Mouse (Mus musculus) stomach, embryonic 14.5 days (tissue): ENCODE data around the gene Slc29a4. TPM values are rescaled to one million over a fixed set of nuclear protein-coding genes. Genes with fewer than 3 reads are reported as not detected.

Experiments used
- ATAC-seq: fragments of 200-750 bp; cut with Nextera tagmentation; 2 replicates; pipeline ENCODE4 v1.8.0; 2017; ENCODE audit warnings: low read depth, moderate TSS enrichment; ENCODE audit not compliant: insufficient number of reproducible peaks, insufficient read depth, low FRiP score
- H3K27ac ChIP-seq: fragments of 300-500 bp; sonication (generic); 2 replicates; pipeline ENCODE4 v1.5.1; 2014; ENCODE audit warnings: mild to moderate bottlenecking, low read length, moderate library complexity, mixed read lengths
- H3K27me3 ChIP-seq: fragments of 300-500 bp; sonication (generic); 2 replicates; pipeline ENCODE4 v1.6.1; 2014; ENCODE audit warnings: low read length, control low read depth, mixed read lengths; ENCODE audit not compliant: control insufficient read depth, insufficient read depth
- H3K36me3 ChIP-seq: fragments of 300-500 bp; sonication (generic); 2 replicates; pipeline ENCODE4 v1.6.1; 2014; ENCODE audit warnings: mild to moderate bottlenecking, control low read depth, low read length, moderate library complexity, mixed read lengths; ENCODE audit not compliant: control insufficient read depth, insufficient read depth
- H3K4me1 ChIP-seq: fragments of 300-500 bp; sonication (generic); 2 replicates; pipeline ENCODE4 v1.6.1; 2014; ENCODE audit warnings: low read length, control low read depth, mixed read lengths; ENCODE audit not compliant: control insufficient read depth, insufficient read depth
- H3K4me2 ChIP-seq: fragments of 300-500 bp; sonication (generic); replicated peaks from 2 replicates; pipeline ENCODE4 v1.6.1; 2014; ENCODE audit warnings: low read depth, low read length, control low read depth
- H3K4me3 ChIP-seq: fragments of 300-500 bp; sonication (generic); 2 replicates; pipeline ENCODE4 v1.5.1; 2014; ENCODE audit warnings: low read depth, low read length, control low read depth
- H3K9ac ChIP-seq: fragments of 300-500 bp; sonication (generic); replicated peaks from 2 replicates; pipeline ENCODE4 v1.6.1; 2014; ENCODE audit warnings: low read depth, mild to moderate bottlenecking, control low read depth, low read length, moderate library complexity, mixed read lengths
- H3K9me3 ChIP-seq: fragments of 300-500 bp; sonication (generic); 2 replicates; pipeline ENCODE4 v1.6.1; 2016; ENCODE audit warnings: low read depth, low read length, control low read depth; ENCODE audit not compliant: control insufficient read depth
- WGBS: fragments of 180-500 bp; shearing (Covaris S2); extraction: QIAGEN DNeasy Blood & Tissue Kit; methylation state at CpG from one replicate; pipeline ENCODE4 v1.1.7; 2014; 5-methylcytosine and 5-hydroxymethylcytosine counted together
- polyA plus RNA-seq: library from polyadenylated mRNA; unstranded; fragments of >200 nt; fragmentation: Nextera tagmentation; extraction: Ambion mirVana; gene quantifications from 2 replicates; pipeline ENCODE4 v1.2.1, GENCODE M21; 2014

Gene Slc29a4
- polyA plus RNA-seq, 1 experiment from 2014 or later, result 8.1 TPM

- ATAC-seq, result 0 out of 2 replicates have a peak, but pooled peaks have one; percentile 16
- Histone ChIP-seq H3K4me1 (0 out of 2 replicates have a peak, but pooled peaks cover 4% of the 10 kb centered on the region), H3K27me3 (no peaks in the 10 kb centered on the region), H3K4me2 (no peak overlapping the region), H3K36me3 (peaks cover 76% of the 10 kb centered on the region), H3K4me3 (no peak overlapping the region), H3K9me3 (no peaks in the 10 kb centered on the region), H3K27ac (no peak overlapping the region), H3K9ac (no peak overlapping the region)
- 52% methylated on average over 11 of the region's 11 CpGs for WGBS
These were observed 72.0 kb downstream of the Slc29a4 start for GRCm38 (mm10) chr5:142764306-142764705.

- ATAC-seq, result no peak
- H3K4me2 ChIP-seq, result no peak overlapping the region
- WGBS, result 90% methylated on average over 15 of the region's 15 CpGs
- no peak overlapping the region for H3K9ac ChIP-seq
- no peak overlapping the region for H3K27ac ChIP-seq
- peaks cover 76% of the 10 kb centered on the region for H3K36me3 ChIP-seq
- no peaks in the 10 kb centered on the region for H3K27me3 ChIP-seq
- H3K4me1 ChIP-seq, result 0 out of 2 replicates have a peak, but pooled peaks cover 8% of the 10 kb centered on the region
- no peaks in the 10 kb centered on the region for H3K9me3 ChIP-seq
- H3K4me3 ChIP-seq, result no peak overlapping the region
These were observed 72.6 kb downstream of the Slc29a4 start for GRCm38 (mm10) chr5:142764889-142765288.

GRCm38 (mm10) chr5:142766708-142767107 is 74.4 kb downstream of the Slc29a4 start:
- no peak overlapping the region for H3K27ac ChIP-seq
- H3K9ac ChIP-seq, result no peak overlapping the region
- H3K4me1 ChIP-seq, result 0 out of 2 replicates have a peak, but pooled peaks cover 10% of the 10 kb centered on the region
- 90% methylated on average over 3 of the region's 3 CpGs for WGBS
- H3K4me2 ChIP-seq, result no peak overlapping the region
- ATAC-seq, result no peak
- no peaks in the 10 kb centered on the region for H3K27me3 ChIP-seq
- no peak overlapping the region for H3K4me3 ChIP-seq
- H3K36me3 ChIP-seq, result peaks cover 80% of the 10 kb centered on the region
- H3K9me3 ChIP-seq, result no peaks in the 10 kb centered on the region

GRCm38 (mm10) chr5:142767937-142768336 is 75.6 kb downstream of the Slc29a4 start:
- H3K9me3 ChIP-seq, result no peaks in the 10 kb centered on the region
- no peak overlapping the region for H3K4me3 ChIP-seq
- no peak; the same call in 1 of the 2 replicates for ATAC-seq
- 18% methylated on average over 7 of the region's 7 CpGs for WGBS
- 0 out of 2 replicates have a peak, but pooled peaks cover 10% of the 10 kb centered on the region for H3K4me1 ChIP-seq
- H3K4me2 ChIP-seq, result no peak overlapping the region
- H3K27ac ChIP-seq, result no peak overlapping the region
- peaks cover 78% of the 10 kb centered on the region for H3K36me3 ChIP-seq
- H3K9ac ChIP-seq, result no peak overlapping the region
- H3K27me3 ChIP-seq, result no peaks in the 10 kb centered on the region

- H3K9ac ChIP-seq, result no peak overlapping the region
- H3K36me3 ChIP-seq, result peaks cover 78% of the 10 kb centered on the region
- no peak for ATAC-seq
- 0 out of 2 replicates have a peak, but pooled peaks cover 10% of the 10 kb centered on the region for H3K4me1 ChIP-seq
- H3K27me3 ChIP-seq, result no peaks in the 10 kb centered on the region
- no peak overlapping the region for H3K4me3 ChIP-seq
- H3K27ac ChIP-seq, result peak overlapping the region; percentile 33; the same call in 1 of the 2 replicates
- WGBS, result 47% methylated on average over 10 of the region's 10 CpGs
- H3K4me2 ChIP-seq, result no peak overlapping the region
- H3K9me3 ChIP-seq, result no peaks in the 10 kb centered on the region
These were observed 76.3 kb downstream of the Slc29a4 start for GRCm38 (mm10) chr5:142768352-142769267.

GRCm38 (mm10) chr5:142769641-142770040 is 77.3 kb downstream of the Slc29a4 start:
- Histone ChIP-seq H3K4me1 (0 out of 2 replicates have a peak, but pooled peaks cover 10% of the 10 kb centered on the region), H3K4me3 (no peak overlapping the region), H3K9ac (no peak overlapping the region), H3K27me3 (no peaks in the 10 kb centered on the region), H3K9me3 (no peaks in the 10 kb centered on the region), H3K4me2 (no peak overlapping the region), H3K36me3 (peaks cover 78% of the 10 kb centered on the region), H3K27ac (peak overlapping the region; percentile 21; the same call in 1 of the 2 replicates)
- no peak for ATAC-seq
- 61% methylated on average over 5 of the region's 5 CpGs for WGBS

- H3K4me2 ChIP-seq, result no peak overlapping the region
- H3K4me3 ChIP-seq, result no peak overlapping the region
- H3K9me3 ChIP-seq, result no peaks in the 10 kb centered on the region
- H3K9ac ChIP-seq, result no peak overlapping the region
- ATAC-seq, result no peak
- whole genome bisulfite sequencing, result 86% methylated on average over 4 of the region's 4 CpGs
- H3K4me1 ChIP-seq, result 0 out of 2 replicates have a peak, but pooled peaks cover 10% of the 10 kb centered on the region
- no peak overlapping the region for H3K27ac ChIP-seq
- H3K27me3 ChIP-seq, result no peaks in the 10 kb centered on the region
- peaks cover 78% of the 10 kb centered on the region for H3K36me3 ChIP-seq
These were observed 78.7 kb downstream of the Slc29a4 start for GRCm38 (mm10) chr5:142771034-142771433.

GRCm38 (mm10) chr5:142771964-142772363 is 79.7 kb downstream of the Slc29a4 start:
- no peak overlapping the region for H3K4me2 ChIP-seq
- no peak for ATAC-seq
- H3K4me3 ChIP-seq, result no peak overlapping the region
- no peaks in the 10 kb centered on the region for H3K27me3 ChIP-seq
- 88% methylated on average over 15 of the region's 15 CpGs for WGBS
- peaks cover 72% of the 10 kb centered on the region for H3K36me3 ChIP-seq
- no peak overlapping the region for H3K9ac ChIP-seq
- 0 out of 2 replicates have a peak, but pooled peaks cover 10% of the 10 kb centered on the region for H3K4me1 ChIP-seq
- H3K27ac ChIP-seq, result no peak overlapping the region
- no peaks in the 10 kb centered on the region for H3K9me3 ChIP-seq
